Mouse (Mus musculus): Measurements from ENCODE around the gene Rimbp2. TPM values are rescaled to one million over a fixed set of nuclear protein-coding genes. Genes with fewer than 3 reads are reported as not detected.

The Rimbp2 gene
- polyA plus RNA-seq, 1 experiment = not detected

DNA sequence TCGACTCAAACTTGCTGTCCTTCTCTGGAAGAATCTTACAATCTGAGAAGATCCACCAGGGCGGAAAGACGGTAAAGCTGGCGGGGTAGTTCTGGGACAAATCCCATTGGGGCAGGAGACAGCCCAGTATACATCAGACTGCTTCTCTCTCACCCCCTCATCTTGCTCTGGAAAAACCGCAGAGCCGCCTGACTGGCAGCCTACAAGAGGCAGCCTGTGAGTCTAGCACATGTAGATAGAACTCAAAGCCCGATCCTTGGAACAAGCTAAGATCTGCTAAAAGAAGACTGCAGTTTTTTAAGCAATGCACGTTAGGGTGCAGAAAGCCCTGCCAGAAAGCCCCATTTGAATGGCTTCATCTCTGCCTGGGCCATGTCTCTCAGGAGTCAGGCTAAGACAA, 207.0 kb downstream of the Rimbp2 start:
- Histone ChIP-seq H3K27ac (ENCODE audit: control insufficient read depth, insufficient read depth, low read depth, low read length, poor library complexity) (no peak overlapping the region), H3K4me1 (ENCODE audit: control insufficient read depth, insufficient read depth, low read length) (no peaks in the 10 kb centered on the region), H3K4me3 (replicated peaks; ENCODE audit: control insufficient read depth, low read depth, low read length) (no peak overlapping the region)
- 83% methylated on average over 8 of the region's 8 CpGs for WGBS
- no peak for TF ChIP-seq POLR2A (IDR thresholded peaks at IDR 0.05; ENCODE audit: borderline replicate concordance, control insufficient read depth, low read depth, low read length)
- TF ChIP-seq CTCF (IDR thresholded peaks at IDR 0.05; ENCODE audit: control insufficient read depth, insufficient read depth, low read length) = no peak

DNA sequence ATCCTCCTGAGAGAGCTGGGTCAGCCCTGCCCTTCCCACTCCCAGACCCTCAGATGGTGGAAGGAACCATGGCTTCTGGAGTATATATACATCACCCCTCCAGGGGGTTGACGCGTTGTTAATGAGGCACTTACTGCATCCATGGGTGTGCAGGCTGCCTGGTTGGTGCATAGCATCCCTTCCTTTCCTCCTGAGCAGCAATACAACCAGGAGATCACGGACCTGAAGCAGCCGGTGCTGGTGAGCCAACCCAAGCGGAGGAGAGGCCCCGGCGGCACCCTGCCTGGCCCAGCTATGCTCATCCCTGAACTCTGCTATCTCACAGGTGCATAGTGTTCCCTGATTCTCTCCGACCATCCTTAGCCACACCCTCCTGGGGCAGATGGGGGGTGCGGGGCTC, 208.1 kb downstream of the Rimbp2 start:
- no peak for TF ChIP-seq POLR2A (IDR thresholded peaks at IDR 0.05; ENCODE audit: borderline replicate concordance, control insufficient read depth, low read depth, low read length)
- TF ChIP-seq CTCF (IDR thresholded peaks at IDR 0.05; ENCODE audit: control insufficient read depth, insufficient read depth, low read length) = no peak
- no peaks in the 10 kb centered on the region for H3K4me1 ChIP-seq (ENCODE audit: control insufficient read depth, insufficient read depth, low read length)
- WGBS = 80% methylated on average over 9 of the region's 9 CpGs
- H3K27ac ChIP-seq (ENCODE audit: control insufficient read depth, insufficient read depth, low read depth, low read length, poor library complexity) = no peak overlapping the region
- no peak overlapping the region for H3K4me3 ChIP-seq (replicated peaks; ENCODE audit: control insufficient read depth, low read depth, low read length)

DNA sequence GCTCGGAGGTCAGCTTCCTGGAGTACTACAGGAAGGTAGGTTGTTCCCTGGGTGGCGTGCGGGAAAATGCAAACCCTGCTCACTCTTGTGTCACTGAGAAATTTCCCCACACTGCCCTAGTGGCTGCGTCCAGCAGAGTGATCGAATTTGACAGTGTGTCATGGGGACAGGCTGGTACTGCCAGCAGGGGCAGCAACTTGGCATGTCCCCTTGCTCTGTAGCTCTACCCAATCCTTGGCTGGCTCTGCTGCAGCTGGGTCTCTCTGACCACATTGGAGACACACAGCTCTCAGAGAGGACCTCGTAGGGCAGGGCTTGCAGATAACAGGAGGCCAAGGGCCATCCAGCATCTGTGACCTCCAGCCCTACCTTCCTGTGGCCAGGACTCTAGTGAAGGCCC, 208.9 kb downstream of the Rimbp2 start:
- no peak for TF ChIP-seq CTCF (IDR thresholded peaks at IDR 0.05; ENCODE audit: control insufficient read depth, insufficient read depth, low read length)
- no peak for TF ChIP-seq POLR2A (IDR thresholded peaks at IDR 0.05; ENCODE audit: borderline replicate concordance, control insufficient read depth, low read depth, low read length)
- Histone ChIP-seq H3K27ac (ENCODE audit: control insufficient read depth, insufficient read depth, low read depth, low read length, poor library complexity) (no peak overlapping the region), H3K4me3 (replicated peaks; ENCODE audit: control insufficient read depth, low read depth, low read length) (no peak overlapping the region), H3K4me1 (ENCODE audit: control insufficient read depth, insufficient read depth, low read length) (no peaks in the 10 kb centered on the region)
- 82% methylated on average over 6 of the region's 6 CpGs for WGBS

DNA sequence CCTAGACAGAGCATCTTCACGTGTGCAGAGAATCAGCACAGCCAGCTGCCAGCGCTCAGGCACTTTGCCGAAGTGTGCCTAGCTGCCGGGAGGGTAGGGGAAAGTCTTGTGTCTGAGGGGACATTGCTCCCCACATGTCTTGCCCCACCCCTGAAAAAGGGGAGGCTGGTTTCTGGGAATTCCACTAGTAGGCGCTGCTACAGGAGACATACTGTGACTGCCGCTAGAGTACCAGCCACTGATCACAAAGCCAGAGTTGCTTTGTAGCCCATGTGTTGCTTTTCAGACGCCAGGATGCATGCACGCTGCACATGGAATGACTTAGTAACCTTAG, 213.5 kb downstream of the Rimbp2 start:
- H3K4me1 ChIP-seq (ENCODE audit: control insufficient read depth, insufficient read depth, low read length) = no peaks in the 10 kb centered on the region
- no peak for TF ChIP-seq CTCF (IDR thresholded peaks at IDR 0.05; ENCODE audit: control insufficient read depth, insufficient read depth, low read length)
- no peak for TF ChIP-seq POLR2A (IDR thresholded peaks at IDR 0.05; ENCODE audit: borderline replicate concordance, control insufficient read depth, low read depth, low read length)
- no peak overlapping the region for H3K27ac ChIP-seq (ENCODE audit: control insufficient read depth, insufficient read depth, low read depth, low read length, poor library complexity)
- no peak overlapping the region for H3K4me3 ChIP-seq (replicated peaks; ENCODE audit: control insufficient read depth, low read depth, low read length)
- 35% methylated on average over 8 of the region's 8 CpGs for WGBS

DNA sequence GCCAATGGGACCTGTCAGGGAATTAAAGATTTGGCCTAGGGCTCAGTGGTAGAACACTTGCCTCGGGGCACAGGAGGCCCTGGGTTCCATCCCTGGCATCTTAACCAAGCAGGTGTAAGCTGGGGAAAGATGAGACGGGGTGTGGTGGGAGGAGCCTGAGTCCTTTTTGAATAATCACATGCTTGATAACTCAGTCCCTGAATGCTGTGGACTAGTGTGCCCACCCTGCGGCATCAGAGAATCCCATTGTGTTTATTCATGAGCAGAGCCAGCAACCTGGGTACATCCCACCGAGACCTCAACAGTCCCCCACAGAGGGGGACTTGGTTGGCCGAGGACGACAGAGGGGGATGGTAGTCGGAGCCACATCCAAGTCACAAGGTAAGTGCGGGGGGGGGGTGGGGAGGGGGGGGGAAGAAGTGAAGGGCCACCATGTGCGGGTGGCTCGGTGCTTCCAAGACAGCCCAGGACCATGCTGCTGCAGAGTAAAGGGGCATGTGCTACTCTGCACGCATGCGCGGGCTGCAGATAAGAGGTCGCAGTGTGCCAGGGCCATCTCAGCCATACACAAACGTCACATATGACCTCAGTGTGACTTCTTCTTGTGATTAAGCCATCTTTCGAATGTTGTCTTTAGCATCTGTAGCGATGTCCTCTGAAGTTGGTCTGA, 214.0 kb downstream of the Rimbp2 start:
- 40% methylated on average over 17 of the region's 17 CpGs for WGBS
- Histone ChIP-seq H3K4me3 (replicated peaks; ENCODE audit: control insufficient read depth, low read depth, low read length) (no peak overlapping the region), H3K27ac (ENCODE audit: control insufficient read depth, insufficient read depth, low read depth, low read length, poor library complexity) (no peak overlapping the region), H3K4me1 (ENCODE audit: control insufficient read depth, insufficient read depth, low read length) (no peaks in the 10 kb centered on the region)
- TF ChIP-seq POLR2A (IDR thresholded peaks at IDR 0.05; ENCODE audit: borderline replicate concordance, control insufficient read depth, low read depth, low read length) (no peak), CTCF (IDR thresholded peaks at IDR 0.05; ENCODE audit: control insufficient read depth, insufficient read depth, low read length) (no peak)

DNA sequence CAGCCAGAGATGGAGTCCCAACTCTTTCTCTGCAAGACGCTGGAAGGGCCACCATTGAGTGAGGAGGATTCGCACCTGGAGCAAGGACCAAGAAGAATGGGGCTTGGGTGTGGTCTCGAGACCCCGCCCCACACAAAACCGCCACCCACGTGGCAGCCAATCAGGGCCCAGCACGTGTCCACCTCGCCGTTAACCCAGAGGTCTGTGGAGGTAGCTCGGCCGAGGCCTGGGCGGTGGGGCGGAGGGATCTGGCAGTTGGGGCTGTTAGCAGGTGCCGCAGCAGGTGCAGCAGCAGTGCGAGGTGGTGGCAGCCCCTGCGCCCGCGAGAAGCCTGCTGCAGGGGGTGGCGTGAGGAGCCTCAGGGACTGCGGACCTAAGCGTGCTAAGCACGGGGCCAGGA, 217.4 kb downstream of the Rimbp2 start:
- 74% methylated on average over 22 of the region's 22 CpGs for WGBS
- Histone ChIP-seq H3K4me3 (replicated peaks; ENCODE audit: control insufficient read depth, low read depth, low read length) (no peak overlapping the region), H3K27ac (ENCODE audit: control insufficient read depth, insufficient read depth, low read depth, low read length, poor library complexity) (no peak overlapping the region), H3K4me1 (ENCODE audit: control insufficient read depth, insufficient read depth, low read length) (no peaks in the 10 kb centered on the region)
- no peak for TF ChIP-seq CTCF (IDR thresholded peaks at IDR 0.05; ENCODE audit: control insufficient read depth, insufficient read depth, low read length)
- no peak for TF ChIP-seq POLR2A (IDR thresholded peaks at IDR 0.05; ENCODE audit: borderline replicate concordance, control insufficient read depth, low read depth, low read length)

DNA sequence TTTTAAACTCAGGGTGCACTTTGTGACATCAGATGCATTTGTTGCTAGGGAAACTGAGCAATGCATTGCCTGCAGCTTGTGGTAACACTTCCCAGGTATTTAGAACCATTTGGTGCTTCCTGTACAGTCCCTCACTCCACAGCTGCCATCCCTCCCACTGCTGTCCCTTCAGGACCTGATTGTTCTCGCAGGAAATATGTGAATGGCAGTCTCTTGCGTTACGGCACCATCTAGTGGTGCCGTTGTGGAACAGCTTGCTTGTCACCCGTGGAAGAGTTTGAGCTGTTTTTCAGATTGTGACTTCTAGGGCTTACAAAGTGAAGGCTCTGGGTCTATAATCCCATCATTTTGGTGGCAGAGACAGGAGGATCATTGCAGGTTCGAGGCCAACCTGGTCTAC, 219.3 kb downstream of the Rimbp2 start:
- TF ChIP-seq CTCF (IDR thresholded peaks at IDR 0.05; ENCODE audit: control insufficient read depth, insufficient read depth, low read length) (peak; percentile 43), POLR2A (IDR thresholded peaks at IDR 0.05; ENCODE audit: borderline replicate concordance, control insufficient read depth, low read depth, low read length) (no peak)
- Histone ChIP-seq H3K4me1 (ENCODE audit: control insufficient read depth, insufficient read depth, low read length) (no peaks in the 10 kb centered on the region), H3K4me3 (replicated peaks; ENCODE audit: control insufficient read depth, low read depth, low read length) (no peak overlapping the region), H3K27ac (ENCODE audit: control insufficient read depth, insufficient read depth, low read depth, low read length, poor library complexity) (no peak overlapping the region)
- WGBS = 5% methylated on average over 6 of the region's 6 CpGs

DNA sequence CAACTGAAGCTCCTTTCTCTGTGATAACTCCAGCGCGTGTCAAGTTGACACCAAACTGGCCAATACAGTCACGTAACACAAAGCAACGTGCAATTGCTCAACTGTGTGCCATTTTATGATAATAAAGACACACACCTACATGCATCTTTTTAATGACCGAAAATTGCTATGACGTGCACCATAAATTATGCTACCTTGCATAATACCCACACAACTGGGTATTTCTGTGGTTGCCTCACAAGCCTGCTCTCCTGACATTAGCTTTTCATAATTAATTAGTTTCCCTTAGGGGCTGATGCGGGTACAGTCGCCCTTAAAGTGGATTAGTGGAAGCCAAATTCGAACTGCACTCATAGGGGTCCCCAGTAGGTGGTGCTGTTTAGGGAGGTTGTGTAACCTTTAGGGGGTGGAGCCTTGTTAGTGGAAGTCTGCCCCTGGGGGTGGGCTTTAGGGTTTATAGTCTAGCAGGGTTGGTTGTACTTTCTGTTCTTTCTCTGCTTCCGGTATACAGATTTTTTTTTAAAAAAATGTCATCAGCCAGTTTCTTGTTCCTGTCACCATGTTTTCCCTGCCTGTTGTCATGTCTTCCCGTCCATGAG, 220.8 kb downstream of the Rimbp2 start:
- no peak overlapping the region for H3K4me3 ChIP-seq (replicated peaks; ENCODE audit: control insufficient read depth, low read depth, low read length)

More for the DNA sequence above, 220.8 kb downstream of the Rimbp2 start:
- TF ChIP-seq CTCF (IDR thresholded peaks at IDR 0.05; ENCODE audit: control insufficient read depth, insufficient read depth, low read length) (no peak), POLR2A (IDR thresholded peaks at IDR 0.05; ENCODE audit: borderline replicate concordance, control insufficient read depth, low read depth, low read length) (no peak)
- WGBS = 69% methylated on average over 11 of the region's 11 CpGs
- Histone ChIP-seq H3K4me1 (ENCODE audit: control insufficient read depth, insufficient read depth, low read length) (no peaks in the 10 kb centered on the region), H3K27ac (ENCODE audit: control insufficient read depth, insufficient read depth, low read depth, low read length, poor library complexity) (no peak overlapping the region)

Measured in bone marrow, adult 2 months (tissue).